Mouse (Mus musculus): Measurements from ENCODE around the gene Apoc1. TPM values are rescaled to one million over a fixed set of nuclear protein-coding genes. Genes with fewer than 3 reads are reported as not detected.

The Apoc1 gene
- total and polyA plus RNA-seq, 3 experiments, result 0.35 TPM; not detected in 2

DNA sequence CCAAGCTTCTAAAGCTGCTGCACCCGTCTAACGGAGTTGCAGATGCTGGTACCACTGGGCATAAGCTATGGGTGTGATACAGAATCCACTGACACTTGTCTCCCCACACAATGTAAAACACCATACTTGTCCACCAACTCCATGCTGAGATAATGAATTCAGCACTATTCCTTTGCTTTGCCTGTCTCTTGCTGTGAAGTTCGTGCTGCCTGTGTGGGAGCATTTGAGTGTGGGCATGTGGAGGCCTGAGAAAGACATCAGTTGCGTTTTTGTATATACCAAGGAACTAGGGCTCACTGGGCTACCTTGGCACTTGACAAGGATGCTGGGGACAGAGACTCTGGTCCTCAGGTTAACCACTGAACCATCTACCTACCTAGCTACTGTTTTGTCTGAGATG, 51.2 kb downstream of the Apoc1 start:
- Histone ChIP-seq H3K36me3 (ENCODE audit: control insufficient read depth in 1 of 2, insufficient read depth in 2 of 2, low read length in 2 of 2) (peaks cover 0 to 21% of the 10 kb centered on the region in 2 experiments; a peak in 2 of 4 replicates), H3K9ac (ENCODE audit: control insufficient read depth, low read depth, low read length, poor library complexity, severe bottlenecking) (no peak overlapping the region), H3K79me2 (ENCODE audit: control insufficient read depth, insufficient read depth, low read length, poor library complexity) (no peaks in the 10 kb centered on the region), H3K4me3 (ENCODE audit: control insufficient read depth in 1 of 2, insufficient read depth in 1 of 2, low read depth in 2 of 2, low read length in 2 of 2) (no peak overlapping the region), H3K27me3 (ENCODE audit: control insufficient read depth in 1 of 2, insufficient read depth in 2 of 2, low read length in 2 of 2) (no peaks in the 10 kb centered on the region), H3K9me3 (replicated peaks; ENCODE audit: insufficient read depth, low read length) (no peaks in the 10 kb centered on the region), H3K27ac (ENCODE audit: control insufficient read depth, low read depth, low read length) (no peak overlapping the region), H3K4me1 (ENCODE audit: control insufficient read depth in 1 of 2, insufficient read depth in 2 of 2, low read length in 2 of 2) (no peaks in the 10 kb centered on the region)
- DNase-seq (ENCODE audit: low read depth, low spot score), result no peak
- no peak for TF ChIP-seq KAT2A (conservative IDR thresholded peaks at IDR 0.05; ENCODE audit: low read depth, low read length)

Other genes with a start within 250 kb of the Apoc1 start
- gene Mark4, start 233.8 kb downstream of the Apoc1 start, total RNA-seq (2012; rRNA removed), result 4.7 TPM in 2 replicates
- 10 to 100 TPM in 1 of 2 experiments, not detected in 1; 18.5 TPM for gene Mark4, start 233.8 kb downstream of the Apoc1 start, polyA plus RNA-seq (2012; ENCODE audit: insufficient read depth in 1 of 2, insufficient read length in 2 of 2, low read depth in 1 of 2, low replicate concordance in 2 of 2, missing spikeins in 1 of 2)
- gene Exoc3l2, start 229.3 kb downstream of the Apoc1 start, total RNA-seq (2012; rRNA removed), result 0.08 TPM in 1 of 2 replicates, not detected in the other
- under 1 TPM in 1 of 2 experiments, not detected in 1; 0.08 TPM for gene Exoc3l2, start 229.3 kb downstream of the Apoc1 start, polyA plus RNA-seq (2012; ENCODE audit: insufficient read depth in 1 of 2, insufficient read length in 2 of 2, low read depth in 1 of 2, low replicate concordance in 2 of 2, missing spikeins in 1 of 2)
- gene Bloc1s3, start 184.3 kb downstream of the Apoc1 start, total RNA-seq (2012; rRNA removed), result 5.5 and 6.1 TPM in 2 replicates
- gene Bloc1s3, start 184.3 kb downstream of the Apoc1 start, polyA plus RNA-seq (2012; ENCODE audit: insufficient read depth in 1 of 2, insufficient read length in 2 of 2, low read depth in 1 of 2, low replicate concordance in 2 of 2, missing spikeins in 1 of 2), result 1 to 10 TPM in 1 of 2 experiments, not detected in 1; 7.5 TPM
- gene Trappc6a, start 184.3 kb downstream of the Apoc1 start, total RNA-seq (2012; rRNA removed), result 65.6 and 88.2 TPM in 2 replicates
- 10 to 100 TPM in 1 of 2 experiments, not detected in 1; 82.8 TPM for gene Trappc6a, start 184.3 kb downstream of the Apoc1 start, polyA plus RNA-seq (2012; ENCODE audit: insufficient read depth in 1 of 2, insufficient read length in 2 of 2, low read depth in 1 of 2, low replicate concordance in 2 of 2, missing spikeins in 1 of 2)
- 0.07 and 0.35 TPM in 2 replicates for gene Nkpd1, start 174.8 kb downstream of the Apoc1 start, total RNA-seq (2012; rRNA removed)
- under 1 TPM in 1 of 2 experiments, not detected in 1; 0.33 TPM for gene Nkpd1, start 174.8 kb downstream of the Apoc1 start, polyA plus RNA-seq (2012; ENCODE audit: insufficient read depth in 1 of 2, insufficient read length in 2 of 2, low read depth in 1 of 2, low replicate concordance in 2 of 2, missing spikeins in 1 of 2)
- gene Ppp1r37, start 129.6 kb downstream of the Apoc1 start, total RNA-seq (2012; rRNA removed), result 10.0 and 13.6 TPM in 2 replicates
- 10 to 100 TPM in 1 of 2 experiments, not detected in 1; 29.0 TPM for gene Ppp1r37, start 129.6 kb downstream of the Apoc1 start, polyA plus RNA-seq (2012; ENCODE audit: insufficient read depth in 1 of 2, insufficient read length in 2 of 2, low read depth in 1 of 2, low replicate concordance in 2 of 2, missing spikeins in 1 of 2)
- 2.9 and 3.3 TPM in 2 replicates for gene Zfp296, start 115.4 kb downstream of the Apoc1 start, total RNA-seq (2012; rRNA removed)
- gene Zfp296, start 115.4 kb downstream of the Apoc1 start, polyA plus RNA-seq (2012; ENCODE audit: insufficient read depth in 1 of 2, insufficient read length in 2 of 2, low read depth in 1 of 2, low replicate concordance in 2 of 2, missing spikeins in 1 of 2), result 1 to 10 TPM in 1 of 2 experiments, not detected in 1; 7.8 TPM
- 49.6 and 58.0 TPM in 2 replicates for gene Gemin7, start 115.1 kb downstream of the Apoc1 start, total RNA-seq (2012; rRNA removed)
- 10 to 100 TPM in 1 of 2 experiments, not detected in 1; 78.7 TPM for gene Gemin7, start 115.1 kb downstream of the Apoc1 start, polyA plus RNA-seq (2012; ENCODE audit: insufficient read depth in 1 of 2, insufficient read length in 2 of 2, low read depth in 1 of 2, low replicate concordance in 2 of 2, missing spikeins in 1 of 2)
- gene Clasrp, start 88.2 kb downstream of the Apoc1 start, total RNA-seq (2012; rRNA removed), result 29.9 and 31.1 TPM in 2 replicates
- 10 to 100 TPM in 1 of 2 experiments, not detected in 1; 62.2 TPM for gene Clasrp, start 88.2 kb downstream of the Apoc1 start, polyA plus RNA-seq (2012; ENCODE audit: insufficient read depth in 1 of 2, insufficient read length in 2 of 2, low read depth in 1 of 2, low replicate concordance in 2 of 2, missing spikeins in 1 of 2)
- 4.6 and 6.2 TPM in 2 replicates for gene Relb, start 63.2 kb downstream of the Apoc1 start, total RNA-seq (2012; rRNA removed)
- gene Relb, start 63.2 kb downstream of the Apoc1 start, polyA plus RNA-seq (2012; ENCODE audit: insufficient read depth in 1 of 2, insufficient read length in 2 of 2, low read depth in 1 of 2, low replicate concordance in 2 of 2, missing spikeins in 1 of 2), result 1 to 10 TPM in 1 of 2 experiments, not detected in 1; 7.7 TPM
- 55.5 and 58.5 TPM in 2 replicates for gene Clptm1, start 27.6 kb downstream of the Apoc1 start, total RNA-seq (2012; rRNA removed)
- gene Clptm1, start 27.6 kb downstream of the Apoc1 start, polyA plus RNA-seq (2012; ENCODE audit: insufficient read depth in 1 of 2, insufficient read length in 2 of 2, low read depth in 1 of 2, low replicate concordance in 2 of 2, missing spikeins in 1 of 2), result 100 to 1,000 TPM in 1 of 2 experiments, 10 to 100 TPM in 1; 62.4 to 102 TPM
- not detected in 2 replicates for gene Apoc2, start 14.7 kb downstream of the Apoc1 start, total RNA-seq (2012; rRNA removed)
- gene Apoc2, start 14.7 kb downstream of the Apoc1 start, polyA plus RNA-seq (2012; ENCODE audit: insufficient read depth in 1 of 2, insufficient read length in 2 of 2, low read depth in 1 of 2, low replicate concordance in 2 of 2, missing spikeins in 1 of 2), result not detected
- not detected in 2 replicates for gene Gm44805, start 11.2 kb downstream of the Apoc1 start, total RNA-seq (2012; rRNA removed)
- not detected for gene Gm44805, start 11.2 kb downstream of the Apoc1 start, polyA plus RNA-seq (2012; ENCODE audit: insufficient read depth in 1 of 2, insufficient read length in 2 of 2, low read depth in 1 of 2, low replicate concordance in 2 of 2, missing spikeins in 1 of 2)
- gene Apoc4, start 11.2 kb downstream of the Apoc1 start, total RNA-seq (2012; rRNA removed), result not detected in 2 replicates
- not detected for gene Apoc4, start 11.2 kb downstream of the Apoc1 start, polyA plus RNA-seq (2012; ENCODE audit: insufficient read depth in 1 of 2, insufficient read length in 2 of 2, low read depth in 1 of 2, low replicate concordance in 2 of 2, missing spikeins in 1 of 2)
- 22.6 and 33.3 TPM in 2 replicates for gene Apoe, start 6.5 kb upstream of the Apoc1 start, total RNA-seq (2012; rRNA removed)
- 10 to 100 TPM in 1 of 2 experiments, not detected in 1; 61.4 TPM for gene Apoe, start 6.5 kb upstream of the Apoc1 start, polyA plus RNA-seq (2012; ENCODE audit: insufficient read depth in 1 of 2, insufficient read length in 2 of 2, low read depth in 1 of 2, low replicate concordance in 2 of 2, missing spikeins in 1 of 2)
- 288 and 294 TPM in 2 replicates for gene Tomm40, start 22.8 kb upstream of the Apoc1 start, total RNA-seq (2012; rRNA removed)
- 100 to 1,000 TPM in 1 of 2 experiments, not detected in 1; 403 TPM for gene Tomm40, start 22.8 kb upstream of the Apoc1 start, polyA plus RNA-seq (2012; ENCODE audit: insufficient read depth in 1 of 2, insufficient read length in 2 of 2, low read depth in 1 of 2, low replicate concordance in 2 of 2, missing spikeins in 1 of 2)
- gene Nectin2, start 57.8 kb upstream of the Apoc1 start, total RNA-seq (2012; rRNA removed), result 6.9 TPM in 2 replicates
- gene Nectin2, start 57.8 kb upstream of the Apoc1 start, polyA plus RNA-seq (2012; ENCODE audit: insufficient read depth in 1 of 2, insufficient read length in 2 of 2, low read depth in 1 of 2, low replicate concordance in 2 of 2, missing spikeins in 1 of 2), result 10 to 100 TPM in 1 of 2 experiments, not detected in 1; 25.6 TPM
- gene Bcam, start 78.4 kb upstream of the Apoc1 start, total RNA-seq (2012; rRNA removed), result 2.6 and 3.2 TPM in 2 replicates
- 1 to 10 TPM in 1 of 2 experiments, not detected in 1; 8.1 TPM for gene Bcam, start 78.4 kb upstream of the Apoc1 start, polyA plus RNA-seq (2012; ENCODE audit: insufficient read depth in 1 of 2, insufficient read length in 2 of 2, low read depth in 1 of 2, low replicate concordance in 2 of 2, missing spikeins in 1 of 2)
- not detected in 2 replicates for gene Cblc, start 104.1 kb upstream of the Apoc1 start, total RNA-seq (2012; rRNA removed)
- not detected for gene Cblc, start 104.1 kb upstream of the Apoc1 start, polyA plus RNA-seq (2012; ENCODE audit: insufficient read depth in 1 of 2, insufficient read length in 2 of 2, low read depth in 1 of 2, low replicate concordance in 2 of 2, missing spikeins in 1 of 2)
- gene Bcl3, start 130.1 kb upstream of the Apoc1 start, total RNA-seq (2012; rRNA removed), result 1.7 and 2.7 TPM in 2 replicates
- gene Bcl3, start 130.1 kb upstream of the Apoc1 start, polyA plus RNA-seq (2012; ENCODE audit: insufficient read depth in 1 of 2, insufficient read length in 2 of 2, low read depth in 1 of 2, low replicate concordance in 2 of 2, missing spikeins in 1 of 2), result 1 to 10 TPM in 1 of 2 experiments, not detected in 1; 6.7 TPM
- gene Gm19345, start 159.3 kb upstream of the Apoc1 start, total RNA-seq (2012; rRNA removed), result not detected in 2 replicates
- not detected for gene Gm19345, start 159.3 kb upstream of the Apoc1 start, polyA plus RNA-seq (2012; ENCODE audit: insufficient read depth in 1 of 2, insufficient read length in 2 of 2, low read depth in 1 of 2, low replicate concordance in 2 of 2, missing spikeins in 1 of 2)
- 0.12 TPM in 1 of 2 replicates, not detected in the other for gene Ceacam16, start 168.6 kb upstream of the Apoc1 start, total RNA-seq (2012; rRNA removed)
- gene Ceacam16, start 168.6 kb upstream of the Apoc1 start, polyA plus RNA-seq (2012; ENCODE audit: insufficient read depth in 1 of 2, insufficient read length in 2 of 2, low read depth in 1 of 2, low replicate concordance in 2 of 2, missing spikeins in 1 of 2), result under 1 TPM in 1 of 2 experiments, not detected in 1; 0.18 TPM
- gene Ceacam19, start 195.3 kb upstream of the Apoc1 start, total RNA-seq (2012; rRNA removed), result 0.04 TPM in 1 of 2 replicates, not detected in the other
- gene Ceacam19, start 195.3 kb upstream of the Apoc1 start, polyA plus RNA-seq (2012; ENCODE audit: insufficient read depth in 1 of 2, insufficient read length in 2 of 2, low read depth in 1 of 2, low replicate concordance in 2 of 2, missing spikeins in 1 of 2), result under 1 TPM in 1 of 2 experiments, not detected in 1; 0.03 TPM
- gene Pvr, start 228.5 kb upstream of the Apoc1 start, total RNA-seq (2012; rRNA removed), result not detected in 2 replicates
- gene Pvr, start 228.5 kb upstream of the Apoc1 start, polyA plus RNA-seq (2012; ENCODE audit: insufficient read depth in 1 of 2, insufficient read length in 2 of 2, low read depth in 1 of 2, low replicate concordance in 2 of 2, missing spikeins in 1 of 2), result not detected